Mouse (Mus musculus): ENCODE results near the gene Sept9. TPM values are rescaled to one million over a fixed set of nuclear protein-coding genes. Genes with fewer than 3 reads are reported as not detected.
A peak's percentile ranks its signal among the peaks of the same experiment; 100 is the strongest.

Gene Sept9
- total RNA-seq, 2 experiments from 2014 or later, result 77.4 to 77.8 TPM

DNA sequence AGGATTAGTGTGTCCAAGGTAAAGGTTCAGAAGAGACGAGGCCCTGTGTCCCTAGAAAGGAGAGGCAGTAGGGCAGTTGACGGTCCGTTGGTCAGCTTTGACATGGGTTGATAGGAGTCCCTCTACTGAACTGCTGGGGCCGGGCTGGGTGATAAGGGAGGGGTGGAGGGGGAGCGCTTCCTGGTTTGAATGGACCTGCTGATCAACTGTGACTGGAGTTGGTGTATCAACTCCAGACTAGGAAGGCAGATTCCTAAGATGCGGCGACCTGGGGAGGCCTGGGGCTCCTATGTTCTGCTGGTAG, 131.4 kb downstream of the Sept9 start:
- intact Hi-C loops (cut with DNase I), result no loop called here
- TF ChIP-seq CTCF (IDR thresholded peaks at IDR 0.05), result no peak
- peak overlapping the region; percentile 81; the same call in 1 of the 2 replicates for H3K27ac ChIP-seq
- no peak for DNase-seq (ENCODE audit: extremely low spot score in 1 of 2, low spot score in 2 of 2)
- H3K4me3 ChIP-seq, result no peak overlapping the region

- TF ChIP-seq CTCF (IDR thresholded peaks at IDR 0.05), result no peak
- Histone ChIP-seq H3K27ac (peak overlapping the region; percentile 81), H3K4me3 (peak overlapping the region; percentile 56)
- peak in 1 of 2 experiments; percentile 38 for DNase-seq (ENCODE audit: extremely low spot score in 1 of 2, low spot score in 2 of 2)
- intact Hi-C loops (cut with DNase I), result no loop called here
Observed at GRCm38 (mm10) chr11:117331361-117332241, 132.1 kb downstream of the Sept9 start.

DNA sequence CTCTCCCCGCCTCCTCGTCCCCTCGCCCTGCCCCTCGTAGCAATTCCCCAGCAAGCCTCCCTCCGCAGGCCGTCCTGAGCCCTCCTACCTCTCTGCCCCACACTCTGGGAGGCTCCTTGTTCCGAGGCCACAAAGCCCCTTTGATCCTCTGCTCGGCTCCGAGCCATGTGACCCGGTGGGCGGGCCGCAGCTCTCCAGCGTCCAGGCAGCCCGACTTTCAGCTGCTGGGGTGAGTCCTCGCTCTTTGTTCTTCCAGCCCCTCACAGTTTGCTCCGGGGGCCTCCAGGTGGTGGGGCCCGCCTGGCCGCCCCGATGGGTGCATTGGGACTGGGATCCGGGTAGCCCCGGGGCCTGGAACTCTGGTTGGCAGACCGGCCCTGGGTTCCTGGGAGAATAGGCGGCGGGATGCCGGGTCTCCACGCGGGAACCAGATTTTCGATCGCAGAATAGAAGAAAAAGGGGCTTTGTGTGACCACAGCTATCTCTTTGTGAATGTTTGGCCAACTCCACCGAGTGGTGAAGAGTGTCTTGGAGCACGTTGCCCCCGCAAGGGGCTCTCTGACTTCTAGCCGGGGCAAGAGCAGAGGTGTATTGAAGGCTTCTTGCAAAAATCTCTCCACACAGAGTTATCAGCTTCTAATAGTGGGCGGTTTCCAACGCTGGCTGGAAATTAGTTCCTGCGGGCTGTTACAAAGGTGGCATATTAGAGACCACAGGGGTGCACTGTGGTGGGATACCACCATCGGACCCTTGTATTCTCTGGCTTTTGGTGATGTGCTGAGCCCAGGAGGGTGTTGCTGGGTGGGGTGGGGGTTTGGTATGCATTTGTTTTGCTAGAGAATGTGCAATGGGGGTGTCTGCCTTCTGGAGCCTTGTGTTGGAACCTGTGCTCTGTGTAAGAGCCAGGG, 133.0 kb downstream of the Sept9 start:
- H3K27ac ChIP-seq, result peak overlapping the region; percentile 81
- intact Hi-C loops (cut with DNase I), result no loop called here
- peak overlapping the region; percentile 56 for H3K4me3 ChIP-seq
- DNase-seq (ENCODE audit: extremely low spot score in 1 of 2, low spot score in 2 of 2), result peak; percentile 64 to 74
- TF ChIP-seq CTCF (IDR thresholded peaks at IDR 0.05), result no peak

- peak overlapping the region; percentile 56 for H3K4me3 ChIP-seq
- peak overlapping the region; percentile 81; the same call in 1 of the 2 replicates for H3K27ac ChIP-seq
- no peak for DNase-seq (ENCODE audit: extremely low spot score in 1 of 2, low spot score in 2 of 2)
- no peak for TF ChIP-seq CTCF (IDR thresholded peaks at IDR 0.05)
- intact Hi-C loops (cut with DNase I), result no loop called here
Observed at GRCm38 (mm10) chr11:117333150-117333715, 133.8 kb downstream of the Sept9 start.

DNA sequence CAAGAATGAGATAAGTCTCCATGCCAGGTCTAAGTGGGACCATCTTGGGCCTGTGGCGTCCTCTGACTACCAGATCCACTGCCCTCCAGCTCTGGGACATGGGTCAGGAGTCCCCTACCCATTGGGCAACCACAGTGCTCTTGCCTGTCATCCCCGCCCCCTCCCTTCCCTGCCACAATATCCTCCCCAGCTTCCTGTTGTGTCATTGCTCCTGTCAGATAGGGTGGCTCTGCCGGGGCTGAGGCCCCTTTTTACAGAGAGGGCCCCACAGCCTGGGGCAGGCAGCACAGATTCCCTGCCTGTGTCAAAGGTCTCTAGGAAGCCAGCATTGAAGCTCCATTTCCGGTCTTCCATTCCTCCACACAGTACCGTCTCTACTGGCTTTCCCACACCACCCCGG, 134.6 kb downstream of the Sept9 start:
- Histone ChIP-seq H3K4me3 (no peak overlapping the region), H3K27ac (no peak overlapping the region)
- no peak for DNase-seq (ENCODE audit: extremely low spot score in 1 of 2, low spot score in 2 of 2)
- intact Hi-C loops (cut with DNase I), result no loop called here
- no peak for TF ChIP-seq CTCF (IDR thresholded peaks at IDR 0.05)

- no peak for TF ChIP-seq CTCF (IDR thresholded peaks at IDR 0.05)
- H3K4me3 ChIP-seq, result no peak overlapping the region
- no peak overlapping the region for H3K27ac ChIP-seq
- no peak for DNase-seq (ENCODE audit: extremely low spot score in 1 of 2, low spot score in 2 of 2)
- intact Hi-C loops (cut with DNase I), result no loop called here
Observed at GRCm38 (mm10) chr11:117335146-117335545, 135.7 kb downstream of the Sept9 start.

DNA sequence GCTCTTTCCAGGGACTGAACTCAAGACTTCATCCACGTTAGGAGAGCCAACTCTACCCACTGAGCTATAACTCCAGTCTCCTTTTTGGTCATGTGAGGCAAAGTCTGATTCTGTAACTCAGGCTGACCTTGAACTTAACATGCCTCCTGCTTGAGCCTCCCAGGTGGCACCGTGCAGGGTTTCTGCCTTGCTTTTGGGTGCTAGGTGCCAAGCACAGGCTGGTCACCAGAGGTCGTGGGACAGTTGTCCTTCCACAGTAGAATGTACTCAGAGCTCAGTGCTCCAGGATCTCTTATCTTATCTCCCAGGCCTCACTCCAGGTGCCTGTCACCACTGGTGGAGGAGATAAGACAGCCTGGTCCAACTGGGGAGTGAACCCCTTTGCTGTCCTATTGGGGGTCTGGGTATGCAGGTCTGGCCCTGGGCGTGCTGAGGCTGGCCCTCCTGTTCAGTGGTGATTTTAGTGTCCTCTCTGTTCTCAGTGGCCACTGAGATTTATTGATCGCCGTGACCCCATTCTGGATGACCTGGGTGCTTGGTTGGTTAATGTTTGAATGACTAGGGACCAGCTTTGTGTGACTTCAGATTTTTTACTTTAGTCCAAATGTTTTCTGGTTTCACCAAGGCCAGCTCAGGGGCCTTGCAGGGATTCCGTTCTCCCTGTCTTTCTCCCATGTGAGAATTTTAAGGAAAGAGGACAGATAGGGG, 136.8 kb downstream of the Sept9 start:
- no peak for DNase-seq (ENCODE audit: extremely low spot score in 1 of 2, low spot score in 2 of 2)
- intact Hi-C loops (cut with DNase I), result no loop called here
- TF ChIP-seq CTCF (IDR thresholded peaks at IDR 0.05), result no peak

DNA sequence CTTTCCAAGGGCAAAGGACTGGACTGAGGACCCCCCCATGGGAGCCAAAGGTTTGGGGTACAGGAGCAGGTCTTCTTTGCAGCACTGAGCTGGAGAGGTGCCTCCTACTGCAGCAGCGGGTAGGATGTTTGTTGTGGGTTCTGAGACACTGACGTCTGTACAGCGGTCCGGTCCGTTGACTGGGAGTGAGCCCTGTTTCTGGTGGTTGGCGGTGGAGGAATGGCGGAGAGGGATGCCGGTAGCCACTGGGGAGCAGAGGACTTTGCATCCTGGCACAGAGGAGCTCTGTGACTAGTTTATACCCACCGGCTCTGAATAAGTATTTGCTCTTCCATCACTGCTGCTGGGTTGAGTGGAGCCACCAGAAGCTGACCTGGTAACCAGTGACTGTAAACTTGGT, 138.3 kb downstream of the Sept9 start:
- Histone ChIP-seq H3K27ac (no peak overlapping the region), H3K4me3 (no peak overlapping the region)
- TF ChIP-seq CTCF (IDR thresholded peaks at IDR 0.05), result no peak
- intact Hi-C loops (cut with DNase I), result no loop called here
- DNase-seq (ENCODE audit: extremely low spot score in 1 of 2, low spot score in 2 of 2), result no peak

More for the DNA sequence above, 136.8 kb downstream of the Sept9 start:
- Histone ChIP-seq H3K4me3 (no peak overlapping the region), H3K27ac (no peak overlapping the region)

DNA sequence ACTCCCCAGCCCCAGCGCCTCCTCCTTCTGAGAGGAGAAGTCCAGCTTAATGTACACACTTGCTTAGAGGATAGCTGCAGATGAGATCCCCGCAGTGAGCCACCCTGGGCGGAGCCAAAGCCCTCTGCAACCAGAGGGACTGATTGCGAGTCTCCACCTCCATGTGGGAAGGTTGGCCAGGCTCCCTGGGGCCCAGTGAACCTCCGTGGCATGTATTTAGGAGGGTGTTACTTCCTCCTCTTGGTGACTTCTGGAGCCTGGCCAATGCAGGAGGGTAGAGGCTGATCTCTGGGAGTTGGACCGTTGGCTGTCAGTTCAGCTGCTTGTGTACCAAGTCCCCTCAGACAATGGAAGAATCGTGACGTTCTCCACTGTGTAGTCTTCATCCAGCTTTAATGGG, 139.0 kb downstream of the Sept9 start:
- no peak for TF ChIP-seq CTCF (IDR thresholded peaks at IDR 0.05)
- intact Hi-C loops (cut with DNase I), result no loop called here
- H3K4me3 ChIP-seq, result no peak overlapping the region
- no peak for DNase-seq (ENCODE audit: extremely low spot score in 1 of 2, low spot score in 2 of 2)
- H3K27ac ChIP-seq, result no peak overlapping the region

- DNase-seq (ENCODE audit: extremely low spot score in 1 of 2, low spot score in 2 of 2), result no peak
- intact Hi-C loops (cut with DNase I), result no loop called here
- Histone ChIP-seq H3K4me3 (no peak overlapping the region), H3K27ac (no peak overlapping the region)
- no peak for TF ChIP-seq CTCF (IDR thresholded peaks at IDR 0.05)
Observed at GRCm38 (mm10) chr11:117339050-117339449, 139.6 kb downstream of the Sept9 start.

GRCm38 (mm10) chr11:117341218-117341617, 141.8 kb downstream of the Sept9 start:
- H3K27ac ChIP-seq, result no peak overlapping the region
- no peak overlapping the region for H3K4me3 ChIP-seq
- no peak for DNase-seq (ENCODE audit: extremely low spot score in 1 of 2, low spot score in 2 of 2)
- no peak for TF ChIP-seq CTCF (IDR thresholded peaks at IDR 0.05)
- intact Hi-C loops (cut with DNase I), result no loop called here

Measured in left cerebral cortex, adult 2 months (tissue).